Mouse (Mus musculus) hindbrain, embryonic 10.5 days (tissue): Measurements from ENCODE around the gene Adh7. TPM values are rescaled to one million over a fixed set of nuclear protein-coding genes. Genes with fewer than 3 reads are reported as not detected.

Source experiments
- DNase-seq: peaks from one replicate; pipeline ENCODE4 v3.0.0-alpha.2; 2017; ENCODE audit warnings: low spot score
- H3K27ac ChIP-seq: fragments of 300-500 bp; sonication (generic); 2 replicates; pipeline ENCODE4 v1.5.1; 2016; ENCODE audit warnings: mild to moderate bottlenecking, moderate library complexity
- H3K27me3 ChIP-seq: fragments of 300-500 bp; sonication (generic); 2 replicates; pipeline ENCODE4 v1.6.1; 2016; ENCODE audit warnings: mild to moderate bottlenecking; ENCODE audit not compliant: poor library complexity, insufficient read depth, severe bottlenecking
- H3K36me3 ChIP-seq: fragments of 300-500 bp; sonication (generic); 2 replicates; pipeline ENCODE4 v1.6.1; 2016; ENCODE audit warnings: mild to moderate bottlenecking, moderate library complexity
- H3K4me1 ChIP-seq: fragments of 300-500 bp; sonication (generic); replicated peaks from 2 replicates; pipeline ENCODE4 v1.6.1; 2016; ENCODE audit warnings: mild to moderate bottlenecking
- H3K4me3 ChIP-seq: fragments of 300-500 bp; sonication (generic); 2 replicates; pipeline ENCODE4 v1.5.1; 2016; ENCODE audit warnings: mild to moderate bottlenecking, moderate library complexity
- H3K9me3 ChIP-seq: fragments of 300-500 bp; sonication (generic); 2 replicates; pipeline ENCODE4 v1.6.1; 2016; ENCODE audit warnings: mild to moderate bottlenecking, moderate library complexity
- WGBS: fragments of 180-500 bp; shearing (Covaris S2); methylation state at CpG from one replicate; pipeline ENCODE4 v1.1.7; 2016; 5-methylcytosine and 5-hydroxymethylcytosine counted together
- polyA plus RNA-seq: library from polyadenylated mRNA; unstranded; fragments of >200 nt; fragmentation: Nextera tagmentation; extraction: Ambion mirVana; gene quantifications from 2 replicates; pipeline ENCODE4 v1.2.1, GENCODE M21; 2016

Gene Adh7
- 0.07 and 0.36 TPM in 2 replicates for polyA plus RNA-seq

GRCm38 (mm10) chr3:138217631-138218264 lies at the start of gene Adh7:
Adh7 (plus strand) TSS chr3:138217760.
- Histone ChIP-seq H3K27ac (no peak within 1 kb of the TSS), H3K36me3 (no peaks in the 10 kb centered on the region), H3K4me1 (peaks cover 9% of the 10 kb centered on the region), H3K9me3 (no peaks in the 10 kb centered on the region), H3K27me3 (no peaks in the 10 kb centered on the region), H3K4me3 (no peak within 1 kb of the TSS)
- WGBS, result 82% methylated on average over 10 of the region's 10 CpGs
- no peak for DNase-seq

DNA sequence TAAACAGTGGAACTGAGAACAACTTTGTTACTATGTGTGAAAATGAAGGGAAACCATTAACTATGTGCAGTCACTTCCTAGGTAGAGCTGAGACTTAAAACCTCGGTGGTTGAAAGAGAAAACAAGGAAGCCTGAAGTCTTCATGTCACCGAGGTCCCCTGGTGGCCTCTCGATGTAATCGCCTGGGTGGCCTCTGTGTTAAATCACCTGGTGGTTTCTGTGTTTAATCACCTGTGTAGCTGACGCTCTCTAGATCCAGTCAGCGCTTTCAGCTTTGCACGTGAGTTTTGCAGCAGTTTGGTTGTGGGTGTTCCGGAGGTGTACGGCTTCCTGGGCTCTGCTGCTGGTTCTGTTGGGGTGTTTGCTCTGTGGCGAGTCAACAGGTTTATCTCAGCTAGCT lies 44.3 kb upstream of the Adh7 start:
- Histone ChIP-seq H3K27ac (no peak overlapping the region), H3K36me3 (no peaks in the 10 kb centered on the region), H3K4me1 (no peaks in the 10 kb centered on the region), H3K27me3 (no peaks in the 10 kb centered on the region), H3K9me3 (peaks cover 3% of the 10 kb centered on the region; the same call in 1 of the 2 replicates), H3K4me3 (no peak overlapping the region)
- 78% methylated on average over 10 of the region's 10 CpGs for WGBS
- no peak for DNase-seq

GRCm38 (mm10) chr3:138175551-138175950 lies 42.0 kb upstream of the Adh7 start:
- Histone ChIP-seq H3K4me3 (no peak overlapping the region), H3K36me3 (no peaks in the 10 kb centered on the region), H3K9me3 (peaks cover 3% of the 10 kb centered on the region; the same call in 1 of the 2 replicates), H3K27me3 (no peaks in the 10 kb centered on the region), H3K4me1 (no peaks in the 10 kb centered on the region), H3K27ac (no peak overlapping the region)
- 89% methylated on average over 6 of the region's 6 CpGs for WGBS
- no peak for DNase-seq

DNA sequence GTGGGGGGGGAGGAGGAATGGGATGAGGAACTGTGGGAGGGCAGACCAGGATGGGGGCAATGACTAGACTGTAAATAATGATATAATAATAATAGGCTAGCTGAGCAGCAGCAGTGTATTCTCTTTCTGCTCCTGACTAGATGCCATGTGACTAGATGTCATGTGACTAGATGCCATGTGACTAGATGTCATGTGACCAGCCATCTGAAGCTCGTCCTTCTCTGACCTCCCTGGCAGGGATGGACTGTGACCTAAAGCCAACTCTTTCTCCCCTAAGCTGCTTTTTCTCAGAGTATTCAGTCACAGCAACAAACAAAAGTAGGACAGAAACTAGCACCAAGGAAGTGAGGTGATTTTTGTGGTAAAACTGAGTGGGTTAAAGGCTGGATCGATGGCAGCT lies 35.5 kb upstream of the Adh7 start:
- Histone ChIP-seq H3K9me3 (no peaks in the 10 kb centered on the region), H3K27me3 (no peaks in the 10 kb centered on the region), H3K36me3 (no peaks in the 10 kb centered on the region), H3K4me3 (no peak overlapping the region), H3K27ac (no peak overlapping the region), H3K4me1 (peaks cover 13% of the 10 kb centered on the region; the same call in 1 of the 2 replicates)
- WGBS, result 87% methylated on average over 2 of the region's 2 CpGs
- no peak for DNase-seq

DNA sequence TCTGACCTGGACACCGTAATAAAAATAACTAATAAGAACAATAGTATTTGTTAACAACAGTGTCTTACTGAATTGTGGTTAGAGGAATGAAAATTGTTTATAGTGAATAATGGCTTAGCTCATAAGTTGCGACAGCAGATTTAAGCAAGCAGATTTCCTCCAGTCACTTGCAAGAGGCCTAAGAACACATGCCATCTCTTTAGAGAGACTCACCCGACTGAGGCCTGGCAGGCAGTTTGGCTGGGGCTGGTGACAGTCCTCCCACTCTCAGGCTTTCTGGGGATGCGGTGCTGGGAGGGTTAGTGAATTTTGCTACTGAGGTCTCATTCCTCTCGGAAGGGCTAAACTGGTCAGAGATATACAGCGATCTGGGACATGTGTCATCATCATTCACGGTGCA lies 34.2 kb upstream of the Adh7 start:
- no peaks in the 10 kb centered on the region for H3K9me3 ChIP-seq
- no peak overlapping the region for H3K27ac ChIP-seq
- DNase-seq, result no peak
- H3K27me3 ChIP-seq, result no peaks in the 10 kb centered on the region
- no peak overlapping the region for H3K4me3 ChIP-seq
- 90% methylated on average over 7 of the region's 7 CpGs for WGBS
- no peaks in the 10 kb centered on the region for H3K36me3 ChIP-seq
- peaks cover 13% of the 10 kb centered on the region; the same call in 1 of the 2 replicates for H3K4me1 ChIP-seq

- Histone ChIP-seq H3K4me3 (no peak overlapping the region), H3K36me3 (no peaks in the 10 kb centered on the region), H3K27me3 (no peaks in the 10 kb centered on the region), H3K4me1 (peaks cover 13% of the 10 kb centered on the region; the same call in 1 of the 2 replicates), H3K27ac (no peak overlapping the region), H3K9me3 (no peaks in the 10 kb centered on the region)
- 81% methylated on average over 4 of the region's 4 CpGs for WGBS
- DNase-seq, result no peak
Measured at GRCm38 (mm10) chr3:138185290-138185689, 32.3 kb upstream of the Adh7 start.

- DNase-seq, result no peak
- Histone ChIP-seq H3K27ac (peak overlapping the region; percentile 50; the same call in 1 of the 2 replicates), H3K4me1 (peaks cover 13% of the 10 kb centered on the region; the same call in 1 of the 2 replicates), H3K27me3 (no peaks in the 10 kb centered on the region), H3K9me3 (no peaks in the 10 kb centered on the region), H3K36me3 (no peaks in the 10 kb centered on the region), H3K4me3 (no peak overlapping the region)
- 89% methylated on average over 26 of the region's 26 CpGs for WGBS
Measured at GRCm38 (mm10) chr3:138185995-138186930, 31.3 kb upstream of the Adh7 start.

DNA sequence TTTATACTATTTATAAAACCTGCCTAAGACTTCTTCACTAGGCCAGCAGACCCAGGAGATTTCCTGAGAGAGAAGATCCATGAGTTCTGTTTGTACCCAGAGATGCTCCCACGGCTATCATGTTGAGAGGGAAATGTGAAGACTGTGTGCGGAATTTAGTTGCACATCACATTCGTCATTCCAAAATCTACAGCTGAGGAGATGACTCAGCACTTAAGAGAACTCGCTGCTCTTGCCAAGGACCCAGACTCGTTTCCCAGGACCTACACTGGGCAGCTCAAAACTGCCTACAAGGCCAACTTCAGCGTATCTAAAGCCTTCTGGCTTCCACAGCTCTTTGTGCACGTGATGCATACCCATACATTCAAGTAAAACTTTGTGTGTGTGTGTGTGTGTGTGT lies 25.3 kb upstream of the Adh7 start:
- Histone ChIP-seq H3K9me3 (no peaks in the 10 kb centered on the region), H3K36me3 (no peaks in the 10 kb centered on the region), H3K4me3 (no peak overlapping the region), H3K4me1 (no peaks in the 10 kb centered on the region), H3K27ac (no peak overlapping the region), H3K27me3 (no peaks in the 10 kb centered on the region)
- WGBS, result 89% methylated on average over 7 of the region's 7 CpGs
- DNase-seq, result no peak

DNA sequence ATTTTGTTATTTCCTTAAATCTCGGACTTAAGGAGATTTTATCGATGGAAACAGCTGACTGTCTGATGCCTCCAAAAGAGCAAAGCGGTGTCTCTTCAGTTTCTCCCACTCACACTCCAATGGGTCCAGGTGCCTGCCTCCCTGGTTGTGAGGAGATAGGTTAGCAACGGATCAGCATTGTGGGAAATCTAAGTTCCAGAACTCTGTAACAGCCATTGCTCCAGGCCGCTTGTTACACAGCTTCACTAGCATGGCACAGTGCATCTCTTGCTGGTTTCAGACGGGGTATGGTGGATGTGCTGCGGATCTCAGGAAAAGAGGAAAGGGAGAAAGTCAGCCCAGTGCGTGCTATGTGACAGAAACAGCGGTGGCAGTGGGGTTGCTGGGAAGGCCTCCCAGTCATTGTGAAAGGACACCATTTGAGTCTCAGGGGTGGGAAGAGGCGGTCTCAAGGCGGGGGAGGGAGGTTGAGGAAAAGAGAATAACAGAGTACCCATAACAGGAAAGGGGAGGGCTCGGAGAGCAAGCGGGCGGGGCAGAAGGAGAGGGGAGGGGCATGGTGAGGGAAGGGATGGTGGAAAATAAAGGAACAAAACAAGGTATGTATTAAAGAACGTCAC lies 23.8 kb upstream of the Adh7 start, which contains the start of gene 4930579F01Rik:
Gene 4930579F01Rik, minus strand, starts transcription at position 143 of the 620 bp plus-strand sequence.
- Histone ChIP-seq H3K27me3 (no peaks in the 10 kb centered on the region), H3K4me3 (no peak within 1 kb of the TSS), H3K27ac (no peak within 1 kb of the TSS), H3K4me1 (no peaks in the 10 kb centered on the region), H3K36me3 (no peaks in the 10 kb centered on the region), H3K9me3 (no peaks in the 10 kb centered on the region)
- WGBS, result 85% methylated on average over 15 of the region's 15 CpGs
- no peak for DNase-seq

- no peaks in the 10 kb centered on the region for H3K4me1 ChIP-seq
- H3K4me3 ChIP-seq, result no peak overlapping the region
- no peaks in the 10 kb centered on the region for H3K36me3 ChIP-seq
- H3K27me3 ChIP-seq, result no peaks in the 10 kb centered on the region
- no peak for DNase-seq
- H3K9me3 ChIP-seq, result no peaks in the 10 kb centered on the region
- H3K27ac ChIP-seq, result no peak overlapping the region
- 81% methylated on average over 14 of the region's 14 CpGs for WGBS
Measured at GRCm38 (mm10) chr3:138197093-138197492, 20.5 kb upstream of the Adh7 start.

GRCm38 (mm10) chr3:138197556-138197955 lies 20.0 kb upstream of the Adh7 start:
- Histone ChIP-seq H3K9me3 (no peaks in the 10 kb centered on the region), H3K4me3 (no peak overlapping the region), H3K27ac (no peak overlapping the region), H3K4me1 (no peaks in the 10 kb centered on the region), H3K36me3 (no peaks in the 10 kb centered on the region), H3K27me3 (no peaks in the 10 kb centered on the region)
- DNase-seq, result no peak
- WGBS, result 71% methylated on average over 9 of the region's 9 CpGs

- Histone ChIP-seq H3K27ac (peak overlapping the region; percentile 75), H3K4me3 (peak overlapping the region; percentile 36), H3K36me3 (no peaks in the 10 kb centered on the region), H3K4me1 (no peaks in the 10 kb centered on the region), H3K27me3 (no peaks in the 10 kb centered on the region), H3K9me3 (no peaks in the 10 kb centered on the region)
- WGBS, result 31% methylated on average over 20 of the region's 20 CpGs
- DNase-seq, result peak; percentile 89
Measured at GRCm38 (mm10) chr3:138197973-138198721, 19.4 kb upstream of the Adh7 start.
